Mouse (Mus musculus): Measurements from ENCODE around the gene Gm21319. TPM values are rescaled to one million over a fixed set of nuclear protein-coding genes. Genes with fewer than 3 reads are reported as not detected.
"Not testable (repeated sequence)": the region's sequence is repeated elsewhere in the genome, so short reads cannot be mapped to it uniquely, and the experiment has no call there.

The Gm21319 gene
- total RNA-seq (2014; rRNA removed) (not detected in 2 replicates), polyA plus RNA-seq (2012; rRNA removed) (not detected in 2 replicates)

- not testable (repeated sequence) for H3K4me1 ChIP-seq (ENCODE audit: control insufficient read depth, insufficient read depth, low read length); H3K27me3 ChIP-seq (ENCODE audit: control insufficient read depth, insufficient read depth, low read length); H3K27ac ChIP-seq (replicated peaks; ENCODE audit: insufficient read depth, low read depth, low read length); H3K36me3 ChIP-seq (ENCODE audit: control insufficient read depth, insufficient read depth, low read length); DNase-seq (ENCODE audit: extremely low read depth, low read depth, low spot score); H3K4me3 ChIP-seq (ENCODE audit: insufficient read depth, low read depth, low read length); H3K79me2 ChIP-seq (ENCODE audit: control insufficient read depth, insufficient read depth, low read length); H3K9ac ChIP-seq (ENCODE audit: low read depth, low read length)
- WGBS = 85% methylated on average over 4 of the region's 4 CpGs
Observed at GRCm38 (mm10) chr12:87775655-87776054, at the start of gene Gm21319. Gene Gm21319, minus strand, starts transcription at chr12:87775755.

DNA sequence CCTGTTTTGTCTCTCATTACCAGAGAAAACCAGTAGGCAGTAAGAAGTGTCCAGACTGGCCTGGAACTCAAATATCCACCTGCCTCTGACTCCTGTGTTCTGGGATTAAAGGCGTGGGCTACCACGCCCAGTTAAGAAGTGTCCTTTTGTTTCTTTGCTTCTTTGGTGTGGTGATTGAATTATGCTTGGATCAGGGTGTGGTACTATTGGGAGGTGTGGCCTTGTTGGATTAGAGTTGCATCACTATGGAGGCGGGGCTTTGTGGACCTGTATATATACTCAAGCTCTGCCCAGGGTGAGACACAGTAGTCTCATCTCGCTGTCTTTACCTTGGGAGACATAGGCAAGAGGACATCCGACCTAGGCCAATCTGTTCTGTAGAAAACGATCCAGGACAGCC lies 40.7 kb upstream of the Gm21319 start, which contains the start of gene BB287469:
Gene BB287469, plus strand, starts transcription at position 301 of the 400 bp plus-strand sequence.
- H3K27ac ChIP-seq (replicated peaks; ENCODE audit: insufficient read depth, low read depth, low read length); H3K27me3 ChIP-seq (ENCODE audit: control insufficient read depth, insufficient read depth, low read length); DNase-seq (ENCODE audit: extremely low read depth, low read depth, low spot score); H3K4me1 ChIP-seq (ENCODE audit: control insufficient read depth, insufficient read depth, low read length); H3K79me2 ChIP-seq (ENCODE audit: control insufficient read depth, insufficient read depth, low read length); H3K36me3 ChIP-seq (ENCODE audit: control insufficient read depth, insufficient read depth, low read length); H3K9ac ChIP-seq (ENCODE audit: low read depth, low read length); H3K4me3 ChIP-seq (ENCODE audit: insufficient read depth, low read depth, low read length): not testable (repeated sequence)
- 92% methylated on average over 6 of the region's 6 CpGs for WGBS

DNA sequence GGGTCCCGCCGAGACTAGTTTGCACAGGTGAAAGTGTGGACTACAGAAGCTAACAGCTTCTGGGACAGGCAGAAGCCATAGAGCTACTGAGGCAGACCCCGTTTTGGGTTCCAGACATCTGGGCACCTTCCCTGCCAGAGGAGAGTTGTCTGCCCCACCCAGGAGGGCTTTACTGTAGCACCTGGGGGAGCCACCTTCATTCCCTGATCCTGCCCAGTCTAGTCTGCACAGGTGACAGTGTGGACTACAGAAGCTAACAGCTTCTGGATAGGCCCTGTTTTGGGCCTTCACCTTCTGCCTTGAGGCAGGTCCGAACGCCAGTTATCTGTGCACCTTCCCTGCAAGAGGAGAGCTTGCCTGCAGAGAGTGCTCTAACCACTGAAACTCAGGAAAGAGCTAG lies 22.4 kb upstream of the Gm21319 start:
- not testable (repeated sequence) for H3K4me1 ChIP-seq (ENCODE audit: control insufficient read depth, insufficient read depth, low read length); H3K9ac ChIP-seq (ENCODE audit: low read depth, low read length); H3K27ac ChIP-seq (replicated peaks; ENCODE audit: insufficient read depth, low read depth, low read length); H3K4me3 ChIP-seq (ENCODE audit: insufficient read depth, low read depth, low read length); H3K27me3 ChIP-seq (ENCODE audit: control insufficient read depth, insufficient read depth, low read length); DNase-seq (ENCODE audit: extremely low read depth, low read depth, low spot score); H3K36me3 ChIP-seq (ENCODE audit: control insufficient read depth, insufficient read depth, low read length); H3K79me2 ChIP-seq (ENCODE audit: control insufficient read depth, insufficient read depth, low read length)
- WGBS = 88% methylated on average over 5 of the region's 5 CpGs

DNA sequence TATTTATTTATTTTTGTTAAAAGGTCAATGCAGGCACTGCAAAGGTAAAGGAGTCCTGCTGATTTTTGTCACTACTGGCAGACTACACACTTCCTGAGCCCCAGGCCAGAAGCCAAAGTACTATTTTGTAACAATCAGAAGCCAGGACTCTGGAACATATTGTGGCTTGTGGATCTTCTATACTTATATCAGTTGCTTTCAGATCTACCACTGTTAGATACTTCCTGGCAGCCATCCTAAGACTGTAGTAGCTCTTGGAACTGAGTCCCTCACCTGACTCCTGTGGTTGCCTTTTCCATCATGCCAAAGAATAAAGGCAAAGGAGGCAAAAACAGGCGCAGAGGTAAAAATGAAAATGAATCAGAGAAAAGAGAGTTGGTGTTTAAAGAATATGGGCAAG lies 19.7 kb upstream of the Gm21319 start, which contains the start of gene Gm21936:
Gene Gm21936, plus strand, starts transcription at position 301 of the 400 bp plus-strand sequence.
- H3K79me2 ChIP-seq (ENCODE audit: control insufficient read depth, insufficient read depth, low read length); H3K4me3 ChIP-seq (ENCODE audit: insufficient read depth, low read depth, low read length); DNase-seq (ENCODE audit: extremely low read depth, low read depth, low spot score); H3K27me3 ChIP-seq (ENCODE audit: control insufficient read depth, insufficient read depth, low read length); H3K9ac ChIP-seq (ENCODE audit: low read depth, low read length); H3K4me1 ChIP-seq (ENCODE audit: control insufficient read depth, insufficient read depth, low read length); H3K27ac ChIP-seq (replicated peaks; ENCODE audit: insufficient read depth, low read depth, low read length); H3K36me3 ChIP-seq (ENCODE audit: control insufficient read depth, insufficient read depth, low read length): not testable (repeated sequence)
- WGBS = 88% methylated on average over 1 of the region's 1 CpGs

Other genes starting within 250 kb of the Gm21319 start
- not detected in 2 replicates for gene Oog1, start 173.1 kb downstream of the Gm21319 start, total RNA-seq (2014; rRNA removed)
- not detected in 2 replicates for gene Oog1, start 173.1 kb downstream of the Gm21319 start, polyA plus RNA-seq (2012; rRNA removed)
- not detected in 2 replicates for gene Gm4027, start 156.9 kb downstream of the Gm21319 start, total RNA-seq (2014; rRNA removed)
- gene Gm4027, start 156.9 kb downstream of the Gm21319 start, polyA plus RNA-seq (2012; rRNA removed) = not detected in 2 replicates
- not detected in 2 replicates for gene Gm16381, start 131.1 kb downstream of the Gm21319 start, total RNA-seq (2014; rRNA removed)
- gene Gm16381, start 131.1 kb downstream of the Gm21319 start, polyA plus RNA-seq (2012; rRNA removed) = not detected in 2 replicates
- gene Gm21936, start 19.8 kb upstream of the Gm21319 start, total RNA-seq (2014; rRNA removed) = not detected in 2 replicates
- not detected in 2 replicates for gene Gm21936, start 19.8 kb upstream of the Gm21319 start, polyA plus RNA-seq (2012; rRNA removed)
- gene BB287469, start 40.8 kb upstream of the Gm21319 start, total RNA-seq (2014; rRNA removed) = not detected in 2 replicates
- not detected in 2 replicates for gene BB287469, start 40.8 kb upstream of the Gm21319 start, polyA plus RNA-seq (2012; rRNA removed)
- gene Gm2001, start 66.6 kb upstream of the Gm21319 start, total RNA-seq (2014; rRNA removed) = not detected in 2 replicates
- not detected in 2 replicates for gene Gm2001, start 66.6 kb upstream of the Gm21319 start, polyA plus RNA-seq (2012; rRNA removed)
- not detected in 2 replicates for gene Gm2016, start 98.3 kb upstream of the Gm21319 start, total RNA-seq (2014; rRNA removed)
- not detected in 2 replicates for gene Gm2016, start 98.3 kb upstream of the Gm21319 start, polyA plus RNA-seq (2012; rRNA removed)
- not detected in 2 replicates for gene Gm2022, start 119.6 kb upstream of the Gm21319 start, total RNA-seq (2014; rRNA removed)
- gene Gm2022, start 119.6 kb upstream of the Gm21319 start, polyA plus RNA-seq (2012; rRNA removed) = not detected in 2 replicates
- not detected in 2 replicates for gene Gm2035, start 144.1 kb upstream of the Gm21319 start, total RNA-seq (2014; rRNA removed)
- gene Gm2035, start 144.1 kb upstream of the Gm21319 start, polyA plus RNA-seq (2012; rRNA removed) = not detected in 2 replicates
- not detected in 2 replicates for gene Gm2042, start 178.3 kb upstream of the Gm21319 start, total RNA-seq (2014; rRNA removed)
- gene Gm2042, start 178.3 kb upstream of the Gm21319 start, polyA plus RNA-seq (2012; rRNA removed) = not detected in 2 replicates
- gene Gm2075, start 236.1 kb upstream of the Gm21319 start, total RNA-seq (2014; rRNA removed) = not detected in 2 replicates
- gene Gm2075, start 236.1 kb upstream of the Gm21319 start, polyA plus RNA-seq (2012; rRNA removed) = not detected in 2 replicates
- gene Gm6803, start 243.0 kb upstream of the Gm21319 start, total RNA-seq (2014; rRNA removed) = not detected in 2 replicates
- not detected in 2 replicates for gene Gm6803, start 243.0 kb upstream of the Gm21319 start, polyA plus RNA-seq (2012; rRNA removed)